Mouse (Mus musculus) small intestine, adult 2 months (tissue): ENCODE measurements around the gene Ogfod2.

Experiments used
- CTCF ChIP-seq: fragments of 200-500 bp; IDR thresholded peaks from 2 replicates; pipeline ENCODE4 v1.5.1; 2012; ENCODE audit warnings: low read depth, mild to moderate bottlenecking, control low read depth, inconsistent platforms, low read length, moderate library complexity, mixed read lengths; ENCODE audit not compliant: insufficient replicate concordance, insufficient read length; ENCODE audit errors: extremely low read depth
- POLR2A ChIP-seq: fragments of 200-500 bp; IDR thresholded peaks from 2 replicates; pipeline ENCODE4 v1.6.1; 2012; ENCODE audit warnings: low read depth, mild to moderate bottlenecking, control low read depth, inconsistent platforms, low read length, moderate library complexity

DNA sequence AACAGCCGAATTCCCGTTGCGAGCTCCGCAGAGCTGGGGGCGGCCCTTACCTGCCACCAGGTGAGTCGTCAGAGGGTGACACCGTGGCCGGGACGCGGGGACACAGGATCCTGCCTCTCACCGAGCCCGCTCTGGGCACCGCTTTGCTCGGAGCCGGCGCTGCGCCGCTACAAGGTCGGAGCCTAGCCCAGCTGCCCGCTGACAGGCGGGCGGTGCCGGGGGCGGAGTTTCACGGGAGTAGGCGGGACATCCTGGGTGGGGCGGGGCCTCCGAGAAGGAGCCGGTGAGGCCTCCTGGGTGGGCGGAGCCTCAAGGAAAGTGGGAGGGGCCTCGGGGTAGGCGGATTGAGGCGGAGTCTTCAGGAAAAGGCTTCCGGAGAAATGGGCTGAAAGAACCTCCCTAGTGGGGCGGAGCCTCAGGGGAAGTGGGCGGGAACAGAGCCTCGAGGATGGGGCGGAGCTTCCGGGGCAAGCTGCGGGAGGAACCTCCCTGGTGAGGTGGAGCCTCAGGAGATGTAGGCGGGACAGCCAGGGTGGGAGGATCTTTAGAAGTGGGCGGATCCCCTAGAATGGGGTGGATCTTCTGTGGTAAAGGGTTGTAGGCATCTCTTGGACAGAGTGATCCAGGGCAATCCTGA is 16.4 kb upstream of the Ogfod2 start, which contains the start of gene Abcb9:
- no peak for TF ChIP-seq CTCF
- peak; percentile 77 for TF ChIP-seq POLR2A
